Mouse (Mus musculus): Measurements from ENCODE around the gene Ube2z. TPM values are rescaled to one million over a fixed set of nuclear protein-coding genes. Genes with fewer than 3 reads are reported as not detected.

Gene Ube2z
- polyA plus RNA-seq, 1 experiment from 2014 or later = 33.2 TPM

GRCm38 (mm10) chr11:96034596-96035052, 30.6 kb downstream of the Ube2z start, which contains the start of gene Snf8:
TSS of gene Snf8 (plus strand) at chr11:96034885.
- TF ChIP-seq CTCF (IDR thresholded peaks at IDR 0.05; ENCODE audit: low read depth) = no peak
- H3K4me1 ChIP-seq (replicated peaks; ENCODE audit: insufficient read depth, low read length) = no peaks in the 10 kb centered on the region
- H3K4me3 ChIP-seq (replicated peaks; ENCODE audit: low read depth, low read length) = peak within 1 kb of the TSS; percentile 88
- peak within 1 kb of the TSS; percentile 95 for H3K4me2 ChIP-seq (ENCODE audit: low read length)
- peak; percentile 93 for DNase-seq (ENCODE audit: low spot score)
- peak; percentile 61 for ATAC-seq (replicated peaks; ENCODE audit: low FRiP score, low read depth)
- H3K27me3 ChIP-seq (ENCODE audit: insufficient read depth, low read length) = no peaks in the 10 kb centered on the region
- under 1% methylated on average over 29 of the region's 29 CpGs for WGBS
- peak within 1 kb of the TSS; percentile 82 for H3K9ac ChIP-seq (ENCODE audit: low read depth, low read length)
- H3K36me3 ChIP-seq (ENCODE audit: insufficient read depth, low read length) = peaks cover 6% of the 10 kb centered on the region; the same call in 1 of the 2 replicates
- peak within 1 kb of the TSS; percentile 58; the same call in 1 of the 2 replicates for H3K27ac ChIP-seq
- no peaks in the 10 kb centered on the region for H3K9me3 ChIP-seq (replicated peaks; ENCODE audit: low read length)

DNA sequence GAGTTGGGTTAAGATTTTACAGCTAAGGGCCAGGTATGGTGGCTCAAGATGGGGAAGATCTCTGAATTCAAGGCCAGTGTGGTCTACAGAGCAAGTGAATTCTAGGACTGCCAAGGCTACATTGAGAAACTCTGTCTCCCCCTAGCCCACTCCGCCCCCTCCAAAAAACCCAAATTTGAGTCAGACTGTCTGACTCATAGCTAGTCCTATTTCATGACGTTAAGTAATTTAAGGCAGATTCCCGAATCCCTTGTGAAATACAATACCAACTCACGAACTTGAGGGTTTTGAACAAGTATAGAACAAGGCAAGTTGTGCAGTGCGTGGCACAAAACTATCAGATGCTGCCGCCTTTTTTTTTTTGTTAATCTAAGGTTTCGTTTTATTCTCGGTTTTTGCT, 31.1 kb downstream of the Ube2z start:
- H3K9ac ChIP-seq (ENCODE audit: low read depth, low read length) = peak overlapping the region; percentile 82; the same call in 1 of the 2 replicates
- no peaks in the 10 kb centered on the region for H3K27me3 ChIP-seq (ENCODE audit: insufficient read depth, low read length)
- no peaks in the 10 kb centered on the region for H3K4me1 ChIP-seq (replicated peaks; ENCODE audit: insufficient read depth, low read length)
- no peak for ATAC-seq (replicated peaks; ENCODE audit: low FRiP score, low read depth)
- no peak for TF ChIP-seq CTCF (IDR thresholded peaks at IDR 0.05; ENCODE audit: low read depth)
- H3K4me2 ChIP-seq (ENCODE audit: low read length) = peak overlapping the region; percentile 95
- 48% methylated on average over 8 of the region's 8 CpGs for WGBS
- peak overlapping the region; percentile 88 for H3K4me3 ChIP-seq (replicated peaks; ENCODE audit: low read depth, low read length)
- no peak for DNase-seq (ENCODE audit: low spot score)
- no peaks in the 10 kb centered on the region for H3K9me3 ChIP-seq (replicated peaks; ENCODE audit: low read length)
- H3K27ac ChIP-seq = 0 out of 2 replicates have a peak overlapping the region, but pooled peaks have one; percentile 55
- peaks cover 4% of the 10 kb centered on the region; the same call in 1 of the 2 replicates for H3K36me3 ChIP-seq (ENCODE audit: insufficient read depth, low read length)

GRCm38 (mm10) chr11:96033264-96033663, 31.9 kb downstream of the Ube2z start:
- no peak overlapping the region for H3K27ac ChIP-seq
- TF ChIP-seq CTCF (IDR thresholded peaks at IDR 0.05; ENCODE audit: low read depth) = peak; percentile 57
- DNase-seq (ENCODE audit: low spot score) (peak; percentile 40), ATAC-seq (replicated peaks; ENCODE audit: low FRiP score, low read depth) (no peak)
- H3K4me1 ChIP-seq (replicated peaks; ENCODE audit: insufficient read depth, low read length) = no peaks in the 10 kb centered on the region
- no peaks in the 10 kb centered on the region for H3K9me3 ChIP-seq (replicated peaks; ENCODE audit: low read length)
- H3K4me2 ChIP-seq (ENCODE audit: low read length) = no peak overlapping the region
- WGBS = 94% methylated on average over 3 of the region's 3 CpGs
- no peaks in the 10 kb centered on the region for H3K27me3 ChIP-seq (ENCODE audit: insufficient read depth, low read length)
- H3K4me3 ChIP-seq (replicated peaks; ENCODE audit: low read depth, low read length) = no peak overlapping the region
- H3K36me3 ChIP-seq (ENCODE audit: insufficient read depth, low read length) = peaks cover 3% of the 10 kb centered on the region; the same call in 1 of the 2 replicates
- no peak overlapping the region for H3K9ac ChIP-seq (ENCODE audit: low read depth, low read length)

DNA sequence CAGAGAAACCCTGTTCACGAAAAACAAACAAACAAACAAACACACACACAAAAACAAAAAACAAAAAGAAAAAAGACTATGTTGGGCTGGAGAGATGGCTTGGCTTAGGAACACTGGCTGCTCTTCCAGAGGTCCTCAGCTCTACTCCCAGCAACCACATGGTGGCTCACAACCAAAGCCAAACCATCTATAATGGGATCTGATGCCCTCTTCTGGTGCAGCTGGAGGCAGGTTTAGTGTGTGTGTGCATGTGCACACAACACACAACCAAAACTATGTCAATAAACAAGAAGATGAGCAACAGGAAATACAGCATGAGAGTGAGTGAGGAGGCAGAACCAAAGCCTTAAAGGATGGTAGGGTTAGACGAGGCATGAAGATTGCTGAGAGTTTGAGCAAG, 33.5 kb downstream of the Ube2z start:
- TF ChIP-seq CTCF (IDR thresholded peaks at IDR 0.05; ENCODE audit: low read depth) = peak; percentile 56
- H3K36me3 ChIP-seq (ENCODE audit: insufficient read depth, low read length) = no peaks in the 10 kb centered on the region
- no peak for ATAC-seq (replicated peaks; ENCODE audit: low FRiP score, low read depth)
- H3K4me1 ChIP-seq (replicated peaks; ENCODE audit: insufficient read depth, low read length) = no peaks in the 10 kb centered on the region
- no peak overlapping the region for H3K4me3 ChIP-seq (replicated peaks; ENCODE audit: low read depth, low read length)
- H3K9me3 ChIP-seq (replicated peaks; ENCODE audit: low read length) = no peaks in the 10 kb centered on the region
- no peak for DNase-seq (ENCODE audit: low spot score)
- H3K27ac ChIP-seq = no peak overlapping the region
- no peak overlapping the region for H3K4me2 ChIP-seq (ENCODE audit: low read length)
- 74% methylated on average over 2 of the region's 2 CpGs for WGBS
- H3K27me3 ChIP-seq (ENCODE audit: insufficient read depth, low read length) = no peaks in the 10 kb centered on the region
- no peak overlapping the region for H3K9ac ChIP-seq (ENCODE audit: low read depth, low read length)

DNA sequence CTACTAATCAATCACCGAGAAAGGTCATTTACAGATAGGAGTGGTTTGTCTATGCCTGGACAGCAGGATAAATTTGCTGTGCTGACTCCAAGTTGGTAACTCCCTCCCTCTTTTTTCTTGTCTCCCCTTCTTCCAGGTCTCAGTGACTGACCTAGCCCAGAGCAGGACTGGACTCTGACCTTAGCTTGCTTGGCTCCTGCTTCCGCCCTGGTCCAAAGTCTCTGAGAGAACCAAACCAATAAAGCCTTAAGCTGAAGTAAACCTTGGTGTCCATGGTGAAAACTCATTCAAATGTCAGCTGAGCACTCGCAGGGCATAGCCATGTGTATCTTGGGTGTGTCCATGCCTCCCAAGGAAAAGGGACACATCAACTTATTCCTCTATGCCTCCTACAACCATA, 34.6 kb downstream of the Ube2z start:
- Histone ChIP-seq H3K4me3 (replicated peaks; ENCODE audit: low read depth, low read length) (no peak overlapping the region), H3K27ac (no peak overlapping the region), H3K9me3 (replicated peaks; ENCODE audit: low read length) (no peaks in the 10 kb centered on the region), H3K4me1 (replicated peaks; ENCODE audit: insufficient read depth, low read length) (no peaks in the 10 kb centered on the region), H3K36me3 (ENCODE audit: insufficient read depth, low read length) (no peaks in the 10 kb centered on the region), H3K4me2 (ENCODE audit: low read length) (no peak overlapping the region), H3K27me3 (ENCODE audit: insufficient read depth, low read length) (no peaks in the 10 kb centered on the region), H3K9ac (ENCODE audit: low read depth, low read length) (no peak overlapping the region)
- 85% methylated on average over 3 of the region's 3 CpGs for WGBS
- ATAC-seq (replicated peaks; ENCODE audit: low FRiP score, low read depth) (peak; percentile 55; the same call in 1 of the 2 replicates), DNase-seq (ENCODE audit: low spot score) (no peak)
- no peak for TF ChIP-seq CTCF (IDR thresholded peaks at IDR 0.05; ENCODE audit: low read depth)

GRCm38 (mm10) chr11:96028130-96028529, 37.1 kb downstream of the Ube2z start:
- Histone ChIP-seq H3K9me3 (replicated peaks; ENCODE audit: low read length) (no peaks in the 10 kb centered on the region), H3K9ac (ENCODE audit: low read depth, low read length) (no peak overlapping the region), H3K27me3 (ENCODE audit: insufficient read depth, low read length) (no peaks in the 10 kb centered on the region), H3K4me2 (ENCODE audit: low read length) (no peak overlapping the region), H3K36me3 (ENCODE audit: insufficient read depth, low read length) (no peaks in the 10 kb centered on the region), H3K4me3 (replicated peaks; ENCODE audit: low read depth, low read length) (no peak overlapping the region), H3K4me1 (replicated peaks; ENCODE audit: insufficient read depth, low read length) (no peaks in the 10 kb centered on the region), H3K27ac (no peak overlapping the region)
- DNase-seq (ENCODE audit: low spot score) (no peak), ATAC-seq (replicated peaks; ENCODE audit: low FRiP score, low read depth) (no peak)
- TF ChIP-seq CTCF (IDR thresholded peaks at IDR 0.05; ENCODE audit: low read depth) = no peak
- WGBS = 63% methylated on average over 5 of the region's 5 CpGs

GRCm38 (mm10) chr11:96020622-96021021, 44.6 kb downstream of the Ube2z start:
- no peak overlapping the region for H3K4me2 ChIP-seq (ENCODE audit: low read length)
- DNase-seq (ENCODE audit: low spot score) (peak; percentile 24), ATAC-seq (replicated peaks; ENCODE audit: low FRiP score, low read depth) (no peak)
- H3K4me1 ChIP-seq (replicated peaks; ENCODE audit: insufficient read depth, low read length) = no peaks in the 10 kb centered on the region
- no peak overlapping the region for H3K27ac ChIP-seq
- H3K27me3 ChIP-seq (ENCODE audit: insufficient read depth, low read length) = no peaks in the 10 kb centered on the region
- no peak for TF ChIP-seq CTCF (IDR thresholded peaks at IDR 0.05; ENCODE audit: low read depth)
- no peaks in the 10 kb centered on the region for H3K36me3 ChIP-seq (ENCODE audit: insufficient read depth, low read length)
- H3K9me3 ChIP-seq (replicated peaks; ENCODE audit: low read length) = no peaks in the 10 kb centered on the region
- WGBS = 42% methylated on average over 4 of the region's 4 CpGs
- no peak overlapping the region for H3K4me3 ChIP-seq (replicated peaks; ENCODE audit: low read depth, low read length)
- no peak overlapping the region for H3K9ac ChIP-seq (ENCODE audit: low read depth, low read length)

All from kidney, postnatal 0 days (tissue).